Mouse (Mus musculus) spleen, adult 2 months (tissue): ENCODE measurements at regions not wholly inside any gene's neighbourhood (a gene's known extent, or its start where the extent isn't known, plus 50 kb on each side); places are given as distances from the start of the nearest gene placed in this dataset.

ENCODE experiments used
- CTCF ChIP-seq: fragments of 200-500 bp; IDR thresholded peaks from 2 replicates; pipeline ENCODE4 v1.5.1; 2011; ENCODE audit warnings: mild to moderate bottlenecking, inconsistent platforms; ENCODE audit not compliant: insufficient read depth, insufficient read length, insufficient replicate concordance; ENCODE audit errors: extremely low read depth
- POLR2A ChIP-seq: fragments of 200-500 bp; IDR thresholded peaks from 2 replicates; pipeline ENCODE4 v1.6.1; 2011; ENCODE audit warnings: low read depth, low read length, inconsistent platforms

GRCm38 (mm10) chr15:7491091-7491490, 92.9 kb upstream of the Egflam start:
- TF ChIP-seq CTCF (no peak), POLR2A (no peak)
